Mouse (Mus musculus): ENCODE data around the gene Sema3b. TPM values are rescaled to one million over a fixed set of nuclear protein-coding genes. Genes with fewer than 3 reads are reported as not detected.

Gene Sema3b
- 1.2 TPM for polyA plus RNA-seq (2014; fragmentation: Illumina TruSeq; extraction: RNeasy Lipid Tissue Mini Kit (QIAGEN cat#74804); ENCODE audit: low replicate concordance)

GRCm38 (mm10) chr9:107608741-107609432 lies at the start of gene Sema3b:
TSS of gene Sema3b (minus strand) at chr9:107609229.

GRCm38 (mm10) chr9:107635279-107636028 lies 26.4 kb upstream of the Sema3b start, which contains the start of gene Gnai2:
TSS of gene Gnai2 (minus strand) at chr9:107635367.

GRCm38 (mm10) chr9:107586974-107587832 lies 21.8 kb downstream of the Sema3b start, which contains the start of gene Ifrd2:
TSS of gene Ifrd2 (plus strand) at chr9:107587642.

DNA sequence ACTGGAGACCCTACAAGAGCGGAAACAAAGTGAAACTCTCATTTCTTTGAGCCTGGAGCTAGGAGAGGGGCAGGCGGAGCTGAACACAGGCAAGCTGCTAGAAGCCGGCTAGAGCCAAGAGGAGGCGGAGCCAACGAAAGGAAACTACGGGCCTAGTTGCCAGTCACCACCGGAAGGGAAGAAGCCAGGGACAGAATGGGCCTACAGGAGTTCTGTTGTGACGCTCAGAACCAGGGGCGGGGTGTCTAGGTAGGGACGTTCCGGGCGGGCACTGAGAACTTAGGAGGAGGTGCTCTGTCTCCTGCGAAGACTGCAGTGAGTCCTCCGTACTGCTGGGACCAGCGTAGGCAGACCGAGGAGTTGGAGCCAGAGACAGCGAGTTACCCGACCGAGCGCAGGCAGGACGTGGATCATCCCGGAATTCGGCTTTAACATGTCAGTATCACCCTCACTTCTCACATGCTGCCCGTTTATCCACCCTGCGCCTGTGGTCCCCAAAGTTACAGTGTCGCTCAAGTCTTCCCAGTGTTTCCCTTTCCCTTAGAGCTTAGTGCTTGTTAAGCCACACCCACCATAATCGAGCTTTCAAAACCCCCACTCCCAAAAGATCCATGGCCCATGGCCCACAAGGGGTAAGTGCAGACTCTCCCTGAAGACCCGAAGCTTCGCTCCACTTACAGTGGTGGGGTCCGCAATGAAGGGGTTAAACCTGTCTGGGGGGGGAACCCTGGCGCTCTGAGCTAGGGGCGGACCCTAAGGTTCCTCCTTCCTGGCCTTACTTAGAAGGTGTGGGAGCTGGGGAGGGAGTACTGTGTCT lies 28.3 kb downstream of the Sema3b start, which contains the start of gene Hyal3:
TSS of gene Hyal3 (plus strand) at position 318 of the 817 bp plus-strand sequence.

DNA sequence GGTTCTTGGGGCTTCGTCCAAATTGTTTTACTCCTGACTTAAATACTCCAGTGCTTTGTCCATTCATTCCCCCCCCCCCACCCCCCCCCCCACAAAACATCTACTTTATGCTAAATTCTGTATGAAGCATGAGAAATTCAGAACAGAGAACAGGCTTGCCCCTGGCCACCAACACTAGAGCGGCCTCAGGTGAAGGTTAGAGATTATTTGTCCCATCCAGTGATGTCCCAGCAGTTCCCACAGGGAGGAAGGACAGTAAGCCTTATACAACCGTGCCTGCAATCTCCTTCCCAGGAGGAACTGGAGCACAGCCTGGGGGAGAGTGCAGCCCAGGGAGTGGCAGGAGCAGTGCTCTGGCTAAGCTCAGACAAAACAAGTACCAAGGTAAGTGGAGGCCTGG lies 30.4 kb downstream of the Sema3b start, which contains the start of gene Naa80:
TSS of gene Naa80 (plus strand) at position 301 of the 400 bp plus-strand sequence.

DNA sequence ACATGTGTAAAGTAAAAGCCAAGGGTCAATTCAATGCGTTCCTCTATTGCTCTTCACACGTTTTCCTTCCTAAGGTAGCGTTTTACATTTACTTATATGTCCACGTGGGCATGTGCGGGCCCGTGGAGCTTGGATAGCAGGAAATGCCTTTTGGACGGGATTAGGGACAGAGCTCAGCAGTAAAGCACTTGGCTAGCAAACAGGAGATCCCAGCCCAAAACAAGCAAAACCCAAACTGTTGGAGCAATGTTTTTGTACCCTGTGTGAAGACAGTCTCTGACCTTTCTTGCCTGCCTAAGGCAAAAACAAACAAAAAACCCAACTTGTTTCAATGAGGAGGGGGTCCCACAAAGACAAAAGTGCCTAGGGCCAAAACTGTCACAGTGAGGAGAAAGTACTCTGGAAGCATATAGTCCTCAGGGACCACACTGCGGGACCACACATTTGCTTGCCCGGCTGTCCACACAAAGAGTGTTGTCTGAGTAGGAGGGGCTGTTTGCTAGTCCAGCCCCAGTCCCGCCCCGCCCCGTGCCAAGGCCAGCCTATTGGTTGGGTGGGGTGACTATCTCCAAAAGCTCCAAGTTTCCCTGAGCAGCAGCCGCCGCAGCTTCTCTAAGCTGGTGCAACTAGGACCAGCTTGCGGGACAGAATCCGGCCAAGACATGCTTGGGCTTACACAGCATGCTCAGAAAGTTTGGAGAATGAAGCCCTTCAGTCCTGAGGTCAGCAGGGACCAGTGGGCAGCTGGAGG lies 32.5 kb downstream of the Sema3b start, which contains the start of gene Hyal1:
TSS of gene Hyal1 (plus strand) at position 571 of the 751 bp plus-strand sequence.

DNA sequence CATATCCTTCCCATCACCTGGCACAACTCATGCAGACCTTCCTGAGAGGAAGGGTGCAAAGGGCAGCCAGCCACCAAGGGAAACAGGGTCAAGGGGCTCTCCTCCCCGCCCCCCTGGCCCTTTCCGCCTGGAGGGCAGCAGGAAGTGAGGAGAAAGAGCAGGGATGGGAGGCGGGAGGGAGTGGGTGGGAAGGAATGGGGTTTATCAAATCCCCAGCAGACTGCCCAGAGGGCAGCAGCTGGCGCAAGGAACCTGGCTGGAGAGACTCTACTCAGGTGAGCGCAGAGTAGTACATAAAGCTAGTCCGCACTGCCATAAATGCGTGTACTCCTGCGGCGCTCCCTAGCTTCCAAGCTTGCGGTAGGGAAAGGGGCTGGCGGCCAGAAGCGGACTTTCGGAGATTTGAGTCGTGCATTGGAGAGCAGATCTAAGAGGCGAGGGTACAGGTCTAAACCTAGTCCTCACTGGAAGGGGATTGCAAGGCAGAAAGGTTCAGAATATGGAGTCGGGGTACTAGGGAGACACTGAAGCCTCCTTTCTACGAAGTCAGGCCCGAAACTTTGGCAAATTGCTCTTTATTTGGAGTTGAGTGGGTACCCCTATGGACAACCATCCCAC lies 41.2 kb downstream of the Sema3b start, which contains the start of gene Hyal2:
TSS of gene Hyal2 (plus strand) at position 244 of the 618 bp plus-strand sequence.

DNA sequence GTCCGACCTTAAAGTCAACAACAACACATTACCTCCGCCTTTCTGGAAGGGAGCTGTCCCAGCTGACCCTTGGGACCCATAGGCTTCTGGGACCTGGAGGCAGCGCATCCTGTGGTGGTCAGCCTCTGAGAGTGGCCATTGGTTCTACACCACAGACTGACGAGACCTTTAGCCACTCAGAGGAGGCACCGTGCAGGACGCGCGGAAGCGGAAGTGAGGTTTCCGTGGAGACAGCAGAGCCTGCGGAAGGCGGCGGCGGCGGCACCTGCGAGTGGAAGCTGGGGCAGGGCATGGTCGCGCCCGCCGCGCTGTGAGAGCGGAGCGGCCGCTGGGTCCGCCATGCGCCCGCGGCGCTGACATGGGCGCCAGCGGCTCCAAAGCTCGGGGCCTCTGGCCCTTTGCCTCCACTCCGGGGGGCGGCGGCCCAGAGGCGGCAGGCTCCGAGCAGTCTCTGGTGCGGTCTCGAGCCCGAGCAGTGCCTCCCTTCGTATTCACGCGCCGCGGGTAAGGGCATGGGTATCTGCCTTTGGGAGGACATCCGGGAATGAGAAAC lies 45.9 kb downstream of the Sema3b start, which contains the start of gene Tusc2:
TSS of gene Tusc2 (plus strand) at position 227 of the 553 bp plus-strand sequence.

DNA sequence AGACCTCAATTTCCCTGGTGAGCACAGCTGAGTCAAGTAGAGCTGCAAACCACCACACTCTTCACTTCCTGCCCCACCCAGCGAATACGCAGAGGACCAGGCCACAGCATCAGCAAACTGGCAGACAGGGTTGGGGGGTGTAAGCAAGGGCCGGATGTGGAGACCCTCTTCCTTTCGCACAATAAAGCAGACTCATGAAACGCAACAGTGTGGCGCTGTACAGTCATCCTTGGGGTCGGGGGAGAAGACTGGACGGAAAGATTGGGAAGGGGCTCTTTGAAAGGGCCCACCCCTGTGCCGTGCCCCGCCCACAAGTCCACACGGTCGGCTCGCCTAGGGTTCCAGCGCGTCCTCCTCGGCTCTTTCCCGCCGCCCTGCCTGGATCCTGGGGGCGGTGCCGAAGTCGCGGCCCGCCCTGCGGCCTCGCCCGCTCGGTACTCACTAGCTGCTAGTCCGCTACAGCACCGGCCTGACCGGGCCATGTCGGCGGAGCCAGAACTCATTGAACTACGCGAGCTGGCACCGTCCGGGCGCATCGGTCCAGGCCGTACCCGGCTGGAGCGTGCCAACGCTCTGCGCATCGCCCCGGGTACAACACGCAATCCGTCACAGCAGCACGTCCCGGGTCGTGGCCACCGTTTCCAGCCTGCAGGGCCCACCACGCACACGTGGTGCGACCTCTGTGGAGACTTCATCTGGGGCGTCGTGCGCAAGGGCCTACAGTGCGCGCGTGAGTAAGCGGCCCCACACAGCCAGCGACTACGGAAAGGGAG lies 57.7 kb downstream of the Sema3b start, which contains the start of gene Rassf1:
TSS of gene Rassf1 (plus strand) at position 439 of the 773 bp plus-strand sequence.

Other genes with a start within 250 kb of the Sema3b start
- gene Cacna2d2, start 209.6 kb downstream of the Sema3b start, polyA plus RNA-seq (2014; fragmentation: Illumina TruSeq; extraction: RNeasy Lipid Tissue Mini Kit (QIAGEN cat#74804); ENCODE audit: low replicate concordance), result not detected
- gene Tmem115, start 75.3 kb downstream of the Sema3b start, polyA plus RNA-seq (2014; fragmentation: Illumina TruSeq; extraction: RNeasy Lipid Tissue Mini Kit (QIAGEN cat#74804); ENCODE audit: low replicate concordance), result not detected
- gene Cyb561d2, start 67.0 kb downstream of the Sema3b start, polyA plus RNA-seq (2014; fragmentation: Illumina TruSeq; extraction: RNeasy Lipid Tissue Mini Kit (QIAGEN cat#74804); ENCODE audit: low replicate concordance), result 0.93 TPM
- 0.78 TPM for gene Nprl2, start 67.0 kb downstream of the Sema3b start, polyA plus RNA-seq (2014; fragmentation: Illumina TruSeq; extraction: RNeasy Lipid Tissue Mini Kit (QIAGEN cat#74804); ENCODE audit: low replicate concordance)
- gene Zmynd10, start 61.9 kb downstream of the Sema3b start, polyA plus RNA-seq (2014; fragmentation: Illumina TruSeq; extraction: RNeasy Lipid Tissue Mini Kit (QIAGEN cat#74804); ENCODE audit: low replicate concordance), result not detected
- 24.5 TPM for gene Rassf1, start 57.7 kb downstream of the Sema3b start, polyA plus RNA-seq (2014; fragmentation: Illumina TruSeq; extraction: RNeasy Lipid Tissue Mini Kit (QIAGEN cat#74804); ENCODE audit: low replicate concordance)
- gene Tusc2, start 46.0 kb downstream of the Sema3b start, polyA plus RNA-seq (2014; fragmentation: Illumina TruSeq; extraction: RNeasy Lipid Tissue Mini Kit (QIAGEN cat#74804); ENCODE audit: low replicate concordance), result 17.4 TPM
- 0.22 TPM for gene Hyal2, start 41.3 kb downstream of the Sema3b start, polyA plus RNA-seq (2014; fragmentation: Illumina TruSeq; extraction: RNeasy Lipid Tissue Mini Kit (QIAGEN cat#74804); ENCODE audit: low replicate concordance)
- 1.4 TPM for gene Hyal1, start 32.3 kb downstream of the Sema3b start, polyA plus RNA-seq (2014; fragmentation: Illumina TruSeq; extraction: RNeasy Lipid Tissue Mini Kit (QIAGEN cat#74804); ENCODE audit: low replicate concordance)
- 0.63 TPM for gene Naa80, start 30.3 kb downstream of the Sema3b start, polyA plus RNA-seq (2014; fragmentation: Illumina TruSeq; extraction: RNeasy Lipid Tissue Mini Kit (QIAGEN cat#74804); ENCODE audit: low replicate concordance)
- 0.22 TPM for gene Hyal3, start 28.4 kb downstream of the Sema3b start, polyA plus RNA-seq (2014; fragmentation: Illumina TruSeq; extraction: RNeasy Lipid Tissue Mini Kit (QIAGEN cat#74804); ENCODE audit: low replicate concordance)
- gene Ifrd2, start 21.6 kb downstream of the Sema3b start, polyA plus RNA-seq (2014; fragmentation: Illumina TruSeq; extraction: RNeasy Lipid Tissue Mini Kit (QIAGEN cat#74804); ENCODE audit: low replicate concordance), result 31.3 TPM
- gene Gnai2, start 26.1 kb upstream of the Sema3b start, polyA plus RNA-seq (2014; fragmentation: Illumina TruSeq; extraction: RNeasy Lipid Tissue Mini Kit (QIAGEN cat#74804); ENCODE audit: low replicate concordance), result 18.2 TPM
- gene Slc38a3, start 60.3 kb upstream of the Sema3b start, polyA plus RNA-seq (2014; fragmentation: Illumina TruSeq; extraction: RNeasy Lipid Tissue Mini Kit (QIAGEN cat#74804); ENCODE audit: low replicate concordance), result not detected
- not detected for gene Gnat1, start 70.5 kb upstream of the Sema3b start, polyA plus RNA-seq (2014; fragmentation: Illumina TruSeq; extraction: RNeasy Lipid Tissue Mini Kit (QIAGEN cat#74804); ENCODE audit: low replicate concordance)
- 0.37 TPM for gene Sema3f, start 101.2 kb upstream of the Sema3b start, polyA plus RNA-seq (2014; fragmentation: Illumina TruSeq; extraction: RNeasy Lipid Tissue Mini Kit (QIAGEN cat#74804); ENCODE audit: low replicate concordance)
- gene Rbm5, start 161.8 kb upstream of the Sema3b start, polyA plus RNA-seq (2014; fragmentation: Illumina TruSeq; extraction: RNeasy Lipid Tissue Mini Kit (QIAGEN cat#74804); ENCODE audit: low replicate concordance), result 132 TPM

All from small intestine, adult 10 weeks (tissue).